Comparison of ENCODE assay signal across 17 mouse cellular contexts in the genomic region with DNA sequence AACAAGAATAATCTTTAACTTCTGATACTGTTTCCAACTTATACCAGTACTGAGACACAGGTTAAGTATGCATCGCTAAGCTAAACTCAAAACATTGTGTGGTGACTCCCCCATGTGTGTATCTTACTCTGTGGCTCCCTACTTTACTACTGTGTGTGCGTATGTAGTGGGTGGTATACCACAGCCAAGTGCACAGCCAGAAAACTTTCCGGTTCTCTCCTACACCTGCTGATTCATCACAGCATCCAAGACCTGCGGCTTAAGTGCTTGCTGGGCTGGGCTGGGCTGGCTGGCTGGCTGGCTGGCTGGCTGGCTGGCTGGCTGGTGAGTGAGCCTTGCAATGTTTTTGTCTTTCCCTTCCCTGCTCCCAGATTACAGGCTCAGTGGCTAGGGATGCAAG. TPM values are rescaled to one million over a fixed set of nuclear protein-coding genes. Genes with fewer than 3 reads are reported as not detected.
DNase-seq lines count a peak whose midpoint lies in the region; ATAC-seq and TF ChIP-seq lines count a peak whose summit lies in the region.
"Had no signal": no experiment of that assay in that cellular context is flagged by ENCODE, and none has a peak within 500 bp of the region (broad histone marks: within the 10 kb centered on the region; RNA-seq: fewer than 3 reads in every experiment).

No protein-coding gene starts in this region.

- no peak overlapping the region for H3K4me3 ChIP-seq in left cerebral cortex, adult 2 months
- H3K4me3 ChIP-seq in midbrain, embryonic 13.5 days (replicated peaks), result no peak overlapping the region
- H3K4me3 ChIP-seq: forebrain, embryonic 13.5 days had no signal

- DNase-seq in adrenal gland, postnatal 25 days, result peak; percentile 15
- no peak for DNase-seq in adrenal gland, postnatal 4 days (ENCODE audit: low spot score in 2 of 2)
- peak; percentile 21 to 38 for DNase-seq in left cerebral cortex, adult 2 months (ENCODE audit: extremely low spot score in 1 of 2, low spot score in 2 of 2)
- no peak for DNase-seq in left cerebral cortex, postnatal 14 days (ENCODE audit: low spot score in 2 of 2)
- peak; percentile 80 for DNase-seq in CD4-positive helper T cell, adult 2 months (ENCODE audit: low read depth, low spot score)
- peak; percentile 80 for DNase-seq in induced T-regulatory cell, adult 2 months (ENCODE audit: low read depth)
- no peak for DNase-seq in cerebellum, postnatal 36 days
- DNase-seq: adrenal gland, adult 8-10 months; cerebellum, adult 8-10 months; embryo, embryonic 11 days; kidney, adult 18-20 months; kidney, postnatal 14 days; layer of hippocampus, adult 9-11 months; lung, postnatal 4 days had no signal

- no peak for ATAC-seq in midbrain, embryonic 13.5 days
- ATAC-seq: forebrain, embryonic 13.5 days had no signal

- H3K27me3 ChIP-seq in midbrain, embryonic 13.5 days, result no peaks in the 10 kb centered on the region
- H3K27me3 ChIP-seq: forebrain, embryonic 13.5 days had no signal

- no peak overlapping the region for H3K27ac ChIP-seq in left cerebral cortex, adult 2 months
- no peak overlapping the region for H3K27ac ChIP-seq in midbrain, embryonic 13.5 days
- H3K27ac ChIP-seq: forebrain, embryonic 13.5 days; hindbrain, embryonic 14.5 days had no signal

- peaks cover 41% of the 10 kb centered on the region for H3K36me3 ChIP-seq in midbrain, embryonic 13.5 days

- H3K4me2 ChIP-seq in midbrain, embryonic 13.5 days (replicated peaks), result no peak overlapping the region
- H3K4me2 ChIP-seq: forebrain, embryonic 13.5 days; hindbrain, embryonic 14.5 days had no signal

- 91% methylated on average over 4 of the region's 4 CpGs for WGBS in midbrain, embryonic 13.5 days

- TF ChIP-seq CTCF in left cerebral cortex, adult 2 months (IDR thresholded peaks at IDR 0.05), result no peak

- intact Hi-C loops in left cerebral cortex, adult 2 months (cut with DNase I), result loop anchor here (10.0 kb wide), 1 partner anchor 1311 kb away; the partner anchor contains the start of gene Akirin2
- intact Hi-C loops in left cerebral cortex, postnatal 14 days (cut with DNase I), result no loop called here

- no peaks in the 10 kb centered on the region for H3K9me3 ChIP-seq in midbrain, embryonic 13.5 days
- H3K9me3 ChIP-seq: forebrain, embryonic 13.5 days had no signal

- H3K9ac ChIP-seq in midbrain, embryonic 13.5 days (replicated peaks), result no peak overlapping the region
- H3K9ac ChIP-seq: forebrain, embryonic 13.5 days; hindbrain, embryonic 14.5 days had no signal

- peaks cover 37% of the 10 kb centered on the region for H3K4me1 ChIP-seq in midbrain, embryonic 13.5 days (replicated peaks)

RNA-seq across cellular contexts. Expression of gene Srsf12, which starts 35.1 kb away (rescaled TPM):
- total RNA-seq in adrenal gland, postnatal 25 days (2021), result 0.94 TPM in 1 of 2 replicates, not detected in the other
- total RNA-seq in adrenal gland, postnatal 4 days (2021), result 1 to 10 TPM; 4.3 to 5.1 TPM
- 10 to 100 TPM; 23.1 to 24.1 TPM for total RNA-seq in left cerebral cortex, adult 2 months (2021)
- 10 to 100 TPM; 27.5 to 31.7 TPM for total RNA-seq in left cerebral cortex, postnatal 14 days (2021)
- polyA plus RNA-seq in midbrain, embryonic 13.5 days (2015; fragmentation: Nextera tagmentation; extraction: Ambion mirVana), result 32.5 and 33.9 TPM in 2 replicates

RNA-seq across cellular contexts. Expression of gene Pnrc1, which starts 46.0 kb away (rescaled TPM):
- total RNA-seq in adrenal gland, postnatal 25 days (2021), result 166 and 180 TPM in 2 replicates
- total RNA-seq in adrenal gland, postnatal 4 days (2021), result 100 to 1,000 TPM; 190 to 204 TPM
- 100 to 1,000 TPM; 152 to 156 TPM for total RNA-seq in left cerebral cortex, adult 2 months (2021)
- 100 to 1,000 TPM; 115 to 122 TPM for total RNA-seq in left cerebral cortex, postnatal 14 days (2021)
- 71.0 and 83.2 TPM in 2 replicates for polyA plus RNA-seq in midbrain, embryonic 13.5 days (2015; fragmentation: Nextera tagmentation; extraction: Ambion mirVana)

RNA-seq across cellular contexts. Expression of gene Pm20d2, which starts 54.4 kb away (rescaled TPM):
- 43.9 and 82.7 TPM in 2 replicates for total RNA-seq in adrenal gland, postnatal 25 days (2021)
- total RNA-seq in adrenal gland, postnatal 4 days (2021), result 10 to 100 TPM; 58.0 to 60.0 TPM
- 1 to 10 TPM; 5.5 to 6.3 TPM for total RNA-seq in left cerebral cortex, adult 2 months (2021)
- total RNA-seq in left cerebral cortex, postnatal 14 days (2021), result 1 to 10 TPM; 6.3 to 7.1 TPM
- polyA plus RNA-seq in midbrain, embryonic 13.5 days (2015; fragmentation: Nextera tagmentation; extraction: Ambion mirVana), result 1.2 and 1.7 TPM in 2 replicates

Comparison
In these comparisons a context has a peak if more than half of its experiments do, and no peak if none do; other contexts are left out.
1. DNase-seq: peak in adrenal gland, postnatal 25 days (single experiment), left cerebral cortex, adult 2 months (2 of 2), CD4-positive helper T cell, adult 2 months (single experiment) and induced T-regulatory cell, adult 2 months (single experiment); none in adrenal gland, postnatal 4 days (0 of 2), left cerebral cortex, postnatal 14 days (0 of 2) and cerebellum, postnatal 36 days (0 of 2).